Mouse (Mus musculus): ENCODE measurements at regions not wholly inside any gene's neighbourhood (a gene's known extent, or its start where the extent isn't known, plus 50 kb on each side); places are given as distances from the start of the nearest gene placed in this dataset.

DNA sequence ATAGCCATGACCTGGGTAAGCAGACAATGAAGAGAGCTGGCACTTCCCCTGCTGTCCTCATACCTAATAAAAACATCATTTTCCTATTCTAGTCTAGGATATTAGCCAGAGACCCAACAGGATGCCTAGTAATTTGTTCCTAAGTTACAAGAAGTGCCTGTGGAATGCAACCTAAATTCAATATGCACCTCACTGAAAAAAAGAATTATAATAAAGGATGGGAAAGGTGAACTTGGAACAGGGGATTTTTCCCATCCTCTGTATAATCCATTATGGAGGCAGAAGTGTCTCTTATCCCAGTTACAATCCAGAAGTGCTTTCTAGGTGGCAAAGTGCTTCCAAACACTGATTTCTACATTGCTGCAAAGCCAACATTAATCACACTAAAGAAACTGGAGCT lies 79.8 kb upstream of the Akt3 start:
- Histone ChIP-seq H3K27ac (no peak overlapping the region), H3K4me3 (replicated peaks; ENCODE audit: low read depth, low read length) (no peak overlapping the region), H3K9me3 (replicated peaks; ENCODE audit: low read length) (no peaks in the 10 kb centered on the region), H3K4me2 (ENCODE audit: low read length) (no peak overlapping the region), H3K9ac (ENCODE audit: low read depth, low read length) (no peak overlapping the region), H3K27me3 (ENCODE audit: insufficient read depth, low read length) (no peaks in the 10 kb centered on the region), H3K36me3 (ENCODE audit: insufficient read depth, low read length) (no peaks in the 10 kb centered on the region), H3K4me1 (replicated peaks; ENCODE audit: insufficient read depth, low read length) (no peaks in the 10 kb centered on the region)
- TF ChIP-seq CTCF (IDR thresholded peaks at IDR 0.05; ENCODE audit: low read depth), result no peak
- DNase-seq (ENCODE audit: low spot score) (no peak), ATAC-seq (replicated peaks; ENCODE audit: low FRiP score, low read depth) (no peak)

DNA sequence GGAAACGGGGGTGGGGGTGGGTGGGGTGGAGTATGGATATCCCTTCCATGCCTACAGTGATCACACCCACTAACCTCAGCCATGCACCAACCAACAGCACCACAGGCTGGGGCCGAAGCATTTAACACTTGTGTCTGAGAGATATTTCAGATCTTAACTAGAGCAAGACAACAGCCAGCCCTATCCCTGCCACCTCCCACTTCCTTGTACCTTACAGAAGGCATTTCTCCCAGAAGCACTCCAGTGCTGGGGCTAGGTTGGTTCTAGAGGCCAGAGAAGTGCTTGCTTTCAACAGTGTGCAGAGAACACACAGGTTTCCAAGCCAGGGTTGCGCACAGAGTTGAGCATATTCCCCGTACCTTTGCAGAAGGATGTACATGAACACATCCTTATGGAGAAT lies 79.1 kb upstream of the Akt3 start:
- 76% methylated on average over 4 of the region's 4 CpGs for WGBS
- Histone ChIP-seq H3K9me3 (replicated peaks; ENCODE audit: low read length) (no peaks in the 10 kb centered on the region), H3K27me3 (ENCODE audit: insufficient read depth, low read length) (no peaks in the 10 kb centered on the region), H3K4me3 (replicated peaks; ENCODE audit: low read depth, low read length) (no peak overlapping the region), H3K36me3 (ENCODE audit: insufficient read depth, low read length) (no peaks in the 10 kb centered on the region), H3K4me1 (replicated peaks; ENCODE audit: insufficient read depth, low read length) (no peaks in the 10 kb centered on the region), H3K4me2 (ENCODE audit: low read length) (no peak overlapping the region), H3K9ac (ENCODE audit: low read depth, low read length) (no peak overlapping the region), H3K27ac (no peak overlapping the region)
- TF ChIP-seq CTCF (IDR thresholded peaks at IDR 0.05; ENCODE audit: low read depth), result no peak
- ATAC-seq (replicated peaks; ENCODE audit: low FRiP score, low read depth) (no peak), DNase-seq (ENCODE audit: low spot score) (no peak)

DNA sequence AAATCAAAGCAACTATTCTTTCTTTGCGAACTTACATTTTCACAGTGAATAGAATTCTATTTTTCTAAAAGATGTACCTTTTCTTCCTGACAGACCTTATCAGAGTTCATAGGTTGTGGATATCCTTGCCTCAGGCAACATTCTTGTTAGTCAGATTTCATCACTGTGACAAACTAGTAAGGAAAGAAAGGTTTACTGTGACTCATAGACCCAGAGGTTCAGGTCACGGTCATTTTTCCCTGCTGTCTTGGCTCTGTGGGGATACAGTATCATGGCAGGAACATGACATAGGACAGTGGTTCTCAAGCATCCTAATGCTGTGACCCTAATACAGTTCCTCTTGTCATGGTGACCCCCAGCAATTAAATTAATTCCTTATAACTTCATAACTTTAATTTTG lies 78.4 kb upstream of the Akt3 start:
- no peak for ATAC-seq (replicated peaks; ENCODE audit: low FRiP score, low read depth)
- no peak for TF ChIP-seq CTCF (IDR thresholded peaks at IDR 0.05; ENCODE audit: low read depth)
- Histone ChIP-seq H3K4me3 (replicated peaks; ENCODE audit: low read depth, low read length) (no peak overlapping the region), H3K4me1 (replicated peaks; ENCODE audit: insufficient read depth, low read length) (no peaks in the 10 kb centered on the region), H3K27ac (no peak overlapping the region), H3K27me3 (ENCODE audit: insufficient read depth, low read length) (no peaks in the 10 kb centered on the region), H3K4me2 (ENCODE audit: low read length) (no peak overlapping the region), H3K9me3 (replicated peaks; ENCODE audit: low read length) (no peaks in the 10 kb centered on the region), H3K36me3 (ENCODE audit: insufficient read depth, low read length) (no peaks in the 10 kb centered on the region), H3K9ac (ENCODE audit: low read depth, low read length) (no peak overlapping the region)
- 87% methylated on average over 2 of the region's 2 CpGs for WGBS
- DNase-seq (ENCODE audit: low spot score), result no peak

DNA sequence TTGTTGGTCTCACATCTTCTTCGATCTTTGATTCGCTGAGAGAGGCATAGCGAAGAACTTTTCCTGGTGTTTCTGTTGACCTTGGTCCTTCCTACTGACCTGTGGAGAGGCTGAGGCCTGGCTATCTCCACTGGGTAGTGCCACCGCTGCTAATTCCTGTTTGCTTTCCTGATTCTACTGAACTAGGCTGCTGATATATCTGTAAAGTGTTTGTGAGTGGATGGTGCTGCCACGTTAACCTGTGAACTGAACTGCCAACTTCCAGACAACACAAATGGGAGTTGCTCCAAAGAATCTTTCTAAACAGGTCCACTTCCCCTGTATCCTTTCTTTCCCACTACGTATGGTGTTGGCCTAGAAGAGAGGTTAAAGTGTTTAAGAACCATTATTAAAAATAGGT lies 78.0 kb upstream of the Akt3 start:
- 92% methylated on average over 6 of the region's 6 CpGs for WGBS

DNA sequence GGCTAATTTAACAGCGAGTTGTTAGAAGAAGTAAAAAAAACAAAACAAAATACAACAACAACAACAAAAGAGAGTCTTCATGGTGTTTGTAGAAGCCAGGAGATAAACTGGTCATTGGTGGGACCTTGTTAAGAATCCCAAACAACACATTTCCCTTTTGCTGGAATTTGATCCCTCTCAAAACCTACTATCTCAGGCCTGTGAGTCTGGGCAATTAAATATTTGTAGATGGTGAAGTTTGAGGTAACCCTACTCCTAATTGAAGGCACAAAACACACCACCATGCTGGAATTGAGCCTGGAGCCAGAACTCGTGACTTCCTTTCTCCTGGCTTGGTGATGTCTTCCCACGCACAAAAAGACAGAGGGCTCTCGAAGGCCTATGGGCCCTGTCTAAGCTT lies 65.4 kb upstream of the Akt3 start:
- H3K9me3 ChIP-seq (replicated peaks; ENCODE audit: low read length), result no peaks in the 10 kb centered on the region
- H3K27ac ChIP-seq, result no peak overlapping the region
- H3K4me3 ChIP-seq (replicated peaks; ENCODE audit: low read depth, low read length), result no peak overlapping the region
- H3K9ac ChIP-seq (ENCODE audit: low read depth, low read length), result no peak overlapping the region
- ATAC-seq (replicated peaks; ENCODE audit: low FRiP score, low read depth), result no peak
- peak; percentile 23 for DNase-seq (ENCODE audit: low spot score)
- WGBS, result 52% methylated on average over 4 of the region's 4 CpGs
- H3K27me3 ChIP-seq (ENCODE audit: insufficient read depth, low read length), result no peaks in the 10 kb centered on the region
- H3K36me3 ChIP-seq (ENCODE audit: insufficient read depth, low read length), result no peaks in the 10 kb centered on the region
- peak overlapping the region; percentile 95; the same call in 1 of the 2 replicates for H3K4me2 ChIP-seq (ENCODE audit: low read length)
- 0 out of 2 replicates have a peak, but pooled peaks cover 5% of the 10 kb centered on the region for H3K4me1 ChIP-seq (replicated peaks; ENCODE audit: insufficient read depth, low read length)
- TF ChIP-seq CTCF (IDR thresholded peaks at IDR 0.05; ENCODE audit: low read depth), result no peak

More for the DNA sequence above, 78.0 kb upstream of the Akt3 start:
- Histone ChIP-seq H3K9ac (ENCODE audit: low read depth, low read length) (no peak overlapping the region), H3K27ac (no peak overlapping the region), H3K9me3 (replicated peaks; ENCODE audit: low read length) (no peaks in the 10 kb centered on the region), H3K27me3 (ENCODE audit: insufficient read depth, low read length) (no peaks in the 10 kb centered on the region), H3K4me1 (replicated peaks; ENCODE audit: insufficient read depth, low read length) (no peaks in the 10 kb centered on the region), H3K4me2 (ENCODE audit: low read length) (no peak overlapping the region), H3K4me3 (replicated peaks; ENCODE audit: low read depth, low read length) (no peak overlapping the region), H3K36me3 (ENCODE audit: insufficient read depth, low read length) (no peaks in the 10 kb centered on the region)
- DNase-seq (ENCODE audit: low spot score) (no peak), ATAC-seq (replicated peaks; ENCODE audit: low FRiP score, low read depth) (no peak)
- no peak for TF ChIP-seq CTCF (IDR thresholded peaks at IDR 0.05; ENCODE audit: low read depth)

DNA sequence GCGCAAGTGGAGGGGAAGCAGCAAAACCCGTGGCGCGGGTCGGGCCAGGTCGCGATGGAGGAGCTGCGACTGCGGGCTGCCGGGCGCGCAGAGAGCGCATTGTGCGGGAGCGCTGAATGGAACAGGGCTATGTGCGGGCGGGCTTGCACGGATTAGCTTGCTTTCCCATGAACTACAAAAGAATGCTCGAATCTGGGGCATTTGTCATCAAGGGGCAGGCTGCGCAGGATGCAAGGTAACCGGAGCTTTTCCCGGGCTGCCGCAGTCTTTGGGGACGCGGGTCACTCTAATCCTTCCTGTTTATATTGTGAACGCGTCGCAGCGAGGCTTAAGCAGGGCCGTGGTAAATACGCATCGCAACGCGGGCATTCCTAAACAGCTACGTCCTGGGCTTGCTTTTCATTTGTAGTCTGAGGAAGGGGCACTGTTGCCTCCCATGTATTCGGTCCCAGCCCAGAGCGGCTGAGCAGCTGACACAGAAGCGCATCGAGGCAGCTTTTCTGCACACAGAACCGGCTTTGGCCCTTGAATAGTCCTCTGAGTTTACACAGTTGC lies 64.8 kb upstream of the Akt3 start:
- Histone ChIP-seq H3K27ac (no peak overlapping the region), H3K9ac (ENCODE audit: low read depth, low read length) (peak overlapping the region; percentile 40; the same call in 1 of the 2 replicates), H3K36me3 (ENCODE audit: insufficient read depth, low read length) (no peaks in the 10 kb centered on the region), H3K4me3 (replicated peaks; ENCODE audit: low read depth, low read length) (peak overlapping the region; percentile 43), H3K4me1 (replicated peaks; ENCODE audit: insufficient read depth, low read length) (0 out of 2 replicates have a peak, but pooled peaks cover 5% of the 10 kb centered on the region), H3K4me2 (ENCODE audit: low read length) (peak overlapping the region; percentile 95), H3K9me3 (replicated peaks; ENCODE audit: low read length) (no peaks in the 10 kb centered on the region), H3K27me3 (ENCODE audit: insufficient read depth, low read length) (no peaks in the 10 kb centered on the region)
- no peak for TF ChIP-seq CTCF (IDR thresholded peaks at IDR 0.05; ENCODE audit: low read depth)
- DNase-seq (ENCODE audit: low spot score), result peak; percentile 21
- WGBS, result under 1% methylated on average over 40 of the region's 40 CpGs
- ATAC-seq (replicated peaks; ENCODE audit: low FRiP score, low read depth), result no peak; the same call in 1 of the 2 replicates

DNA sequence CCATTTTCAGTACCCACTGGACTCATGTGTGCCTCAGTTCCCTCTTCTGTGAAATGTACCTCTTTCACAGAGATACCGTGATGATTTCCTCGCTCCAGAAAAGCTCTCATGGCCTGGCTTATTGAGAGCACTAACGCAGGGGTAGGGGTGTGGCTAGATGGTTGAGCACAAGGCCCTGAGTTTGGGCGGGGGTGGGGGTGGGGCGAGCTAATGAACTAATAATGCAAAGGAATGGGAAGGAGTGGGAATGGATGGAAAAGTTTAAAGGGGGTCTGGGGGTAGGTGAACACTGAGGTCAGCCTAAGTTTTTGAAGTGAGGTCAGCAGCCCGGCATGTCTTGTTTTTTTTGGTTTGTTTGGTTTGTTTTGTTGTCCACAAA lies 64.3 kb upstream of the Akt3 start:
- H3K36me3 ChIP-seq (ENCODE audit: insufficient read depth, low read length), result no peaks in the 10 kb centered on the region
- H3K4me1 ChIP-seq (replicated peaks; ENCODE audit: insufficient read depth, low read length), result 0 out of 2 replicates have a peak, but pooled peaks cover 5% of the 10 kb centered on the region
- H3K9ac ChIP-seq (ENCODE audit: low read depth, low read length), result peak overlapping the region; percentile 40; the same call in 1 of the 2 replicates
- no peaks in the 10 kb centered on the region for H3K27me3 ChIP-seq (ENCODE audit: insufficient read depth, low read length)
- peak overlapping the region; percentile 95 for H3K4me2 ChIP-seq (ENCODE audit: low read length)
- ATAC-seq (replicated peaks; ENCODE audit: low FRiP score, low read depth) (0 out of 2 replicates have a peak, but pooled peaks have one; percentile 25), DNase-seq (ENCODE audit: low spot score) (no peak)
- no peak for TF ChIP-seq CTCF (IDR thresholded peaks at IDR 0.05; ENCODE audit: low read depth)
- no peaks in the 10 kb centered on the region for H3K9me3 ChIP-seq (replicated peaks; ENCODE audit: low read length)
- peak overlapping the region; percentile 43 for H3K4me3 ChIP-seq (replicated peaks; ENCODE audit: low read depth, low read length)
- WGBS, result 7% methylated on average over 6 of the region's 6 CpGs
- H3K27ac ChIP-seq, result no peak overlapping the region

Data from kidney, postnatal 0 days (tissue).